Mouse (Mus musculus) T-helper 2 cell (primary cell): ENCODE measurements at regions not wholly inside any gene's neighbourhood (a gene's known extent, or its start where the extent isn't known, plus 50 kb on each side); places are given as distances from the start of the nearest gene placed in this dataset.

Experiments
- in situ Hi-C: fragments of 300-600 bp; cut with MboI, MseI; formaldehyde crosslinking; loops from one replicate; pipeline ENCODE4 v1.15.1; 2025; ENCODE audit warnings: high pct_unique_total_duplicates

DNA sequence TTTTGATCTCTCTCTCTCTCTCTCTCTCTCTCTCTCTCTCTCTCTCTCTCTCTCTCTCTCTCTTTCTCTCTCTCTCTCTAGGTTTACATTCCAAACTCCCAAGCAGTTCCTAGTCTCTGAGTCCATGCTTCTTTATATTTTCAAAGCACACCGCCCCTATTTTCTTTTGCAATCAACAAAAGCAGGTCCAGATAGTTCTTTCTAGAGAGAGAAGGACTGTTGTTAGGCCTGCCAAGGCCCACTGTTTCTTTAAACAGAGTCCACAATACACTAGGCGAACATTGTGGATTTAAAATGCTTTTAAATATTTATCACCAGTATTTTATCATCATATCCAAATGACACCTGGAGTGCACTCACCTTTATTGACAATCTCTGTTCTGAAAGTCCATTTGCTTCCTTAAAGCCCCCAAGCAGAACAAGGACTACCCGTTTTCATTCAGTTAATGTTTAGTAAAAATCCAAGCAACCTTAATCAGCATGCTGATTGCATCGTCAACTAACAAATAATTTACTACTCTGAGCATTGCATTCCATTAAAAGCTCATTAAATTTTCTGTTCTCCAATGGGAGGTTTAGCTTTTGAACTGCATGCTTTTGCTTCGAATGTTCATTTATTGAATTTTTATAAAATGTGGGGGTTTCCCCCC is 157.7 kb upstream of the Tmem161b start:
- in situ Hi-C loops, result no loop called here

DNA sequence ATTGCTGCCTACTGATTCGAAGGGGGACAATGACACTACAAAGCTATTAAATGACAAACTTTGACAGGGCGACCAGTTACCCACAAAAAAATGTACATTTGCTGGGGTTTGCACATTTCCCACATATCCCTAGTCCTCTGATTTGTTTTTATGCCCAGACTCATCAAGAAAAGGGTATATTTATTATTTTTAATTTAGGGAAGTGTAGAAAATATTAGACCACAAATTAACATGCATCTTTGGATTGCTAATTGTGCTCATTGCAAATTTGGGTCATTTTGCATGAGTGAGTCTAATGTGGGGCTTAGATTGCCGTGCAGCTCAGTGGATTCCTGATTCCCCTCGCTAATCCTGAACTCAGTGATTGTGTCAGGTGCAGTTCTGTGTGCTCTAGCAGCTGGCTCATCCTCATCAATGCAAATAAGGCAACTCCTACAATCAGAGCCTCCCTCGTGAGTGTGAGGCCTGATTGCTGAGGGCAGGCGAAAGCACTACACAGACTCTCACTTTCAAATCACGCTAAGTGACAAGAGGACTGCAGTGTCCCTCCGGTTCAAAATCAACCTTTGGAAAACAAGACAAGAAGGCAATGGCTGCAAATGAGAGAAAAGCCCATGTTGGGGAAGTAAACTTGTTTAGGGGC is 156.7 kb upstream of the Tmem161b start:
- in situ Hi-C loops, result no loop called here

DNA sequence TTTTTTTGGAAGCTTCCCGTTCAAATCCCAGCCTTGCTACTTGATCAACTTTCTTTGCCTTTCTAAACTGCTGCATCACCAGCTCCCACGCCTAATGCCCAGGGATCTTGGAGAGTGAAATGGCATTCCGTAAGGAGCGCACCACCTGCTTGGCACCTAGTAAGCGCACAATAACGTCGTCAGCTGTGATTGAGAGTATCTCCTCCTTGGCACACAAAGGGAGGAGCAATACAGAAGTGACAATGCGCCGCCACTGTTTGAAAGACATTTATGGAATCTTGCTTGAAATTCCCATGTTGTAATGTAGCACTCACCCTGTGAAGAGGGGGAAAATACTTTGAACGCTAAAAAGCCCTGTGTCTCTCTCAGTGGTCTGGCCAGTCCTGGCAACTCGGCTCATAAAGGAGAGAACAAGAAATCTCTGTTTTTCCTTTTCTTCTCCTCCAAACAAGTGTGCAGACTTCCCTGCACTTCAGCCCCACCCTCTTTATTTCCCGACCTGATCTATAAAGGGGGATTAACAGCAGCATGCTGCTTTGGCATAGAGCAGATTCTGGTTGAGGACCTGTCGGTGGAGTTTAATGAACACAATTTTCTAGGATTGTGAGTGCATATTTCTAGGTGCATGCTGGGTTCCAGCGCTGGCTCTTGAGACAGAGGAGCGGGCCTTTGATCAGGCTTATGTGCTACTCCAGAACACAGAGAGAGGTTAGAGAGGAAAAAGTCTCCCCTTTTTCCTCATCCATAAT is 155.7 kb upstream of the Tmem161b start:
- in situ Hi-C loops, result no loop called here

DNA sequence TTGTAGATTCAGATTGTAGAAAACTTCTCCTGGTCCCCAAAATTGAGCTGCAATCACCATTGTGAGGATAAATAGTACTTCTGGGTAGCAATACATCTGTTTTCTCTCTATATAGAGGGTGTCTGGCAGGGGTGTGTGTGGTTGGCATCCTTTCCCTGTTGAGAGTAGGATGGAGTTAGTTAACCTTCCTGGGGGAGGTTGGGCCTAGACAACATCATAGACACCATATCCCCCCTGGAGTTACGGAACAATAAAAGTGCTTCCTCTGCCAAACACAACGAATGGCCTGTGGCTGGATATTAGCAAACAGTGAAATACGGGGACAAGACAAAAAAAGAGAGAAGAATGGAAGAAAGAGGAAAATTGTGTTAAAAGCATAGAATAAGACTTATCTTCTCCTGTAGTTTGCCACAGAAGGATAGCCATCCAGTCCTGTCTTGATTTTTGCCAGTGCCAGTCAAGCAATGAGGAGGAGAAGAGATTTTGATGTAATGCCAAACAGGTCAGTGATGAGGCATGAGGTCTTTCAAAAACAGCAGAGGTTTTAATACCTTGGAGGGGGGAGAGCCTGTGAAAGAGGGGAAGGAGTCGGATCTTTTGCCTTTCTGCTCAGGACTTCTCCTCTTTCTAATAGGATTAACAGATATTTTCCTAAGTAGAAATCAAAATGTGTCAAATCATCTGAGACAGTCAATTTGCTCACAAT is 155.0 kb upstream of the Tmem161b start:
- in situ Hi-C loops, result no loop called here

DNA sequence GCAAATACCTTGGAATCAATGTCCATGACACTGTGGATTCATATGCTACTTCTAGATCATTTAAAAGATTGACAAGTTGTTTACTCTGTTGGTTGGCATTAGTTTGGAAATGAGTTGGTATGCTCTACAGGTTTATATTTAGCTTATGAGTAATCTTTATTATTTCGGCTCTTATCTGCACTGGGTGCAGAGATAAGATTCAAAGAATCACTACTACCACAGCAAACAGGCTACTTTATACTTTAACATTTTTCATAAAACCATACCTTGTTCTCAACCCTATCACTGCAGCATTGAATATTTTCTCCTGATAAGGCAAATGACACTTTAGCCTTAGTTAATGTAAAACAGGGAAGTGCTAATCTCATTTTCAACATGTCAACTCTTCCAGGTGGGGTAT is 153.7 kb upstream of the Tmem161b start:
- in situ Hi-C loops, result no loop called here
